Mouse (Mus musculus) erythroblast, embryonic 14.5 days (primary cell): ENCODE data around the gene Mrpl46. TPM values are rescaled to one million over a fixed set of nuclear protein-coding genes. Genes with fewer than 3 reads are reported as not detected.

ENCODE experiments used
- H3K27me3 ChIP-seq: 2 replicates; pipeline ENCODE4 v1.6.1; 2012; ENCODE audit warnings: inconsistent platforms; ENCODE audit not compliant: control insufficient read depth
- H3K36me3 ChIP-seq: 2 replicates; pipeline ENCODE4 v1.6.1; 2012; ENCODE audit warnings: mild to moderate bottlenecking, inconsistent platforms; ENCODE audit not compliant: control insufficient read depth
- H3K4me1 ChIP-seq: 2 replicates; pipeline ENCODE4 v1.6.1; 2012; ENCODE audit warnings: inconsistent platforms; ENCODE audit not compliant: control insufficient read depth
- H3K4me3 ChIP-seq: replicated peaks from 2 replicates; pipeline ENCODE3; 2012; ENCODE audit warnings: moderate library complexity, mild to moderate bottlenecking, inconsistent platforms
- H3K9me3 ChIP-seq: 2 replicates; pipeline ENCODE4 v1.6.1; 2012; ENCODE audit warnings: low read length, inconsistent platforms, mixed read lengths; ENCODE audit not compliant: control insufficient read depth
- GATA1 ChIP-seq: IDR thresholded peaks from 2 replicates; pipeline ENCODE4 v1.6.1; 2012; ENCODE audit warnings: low read length, inconsistent platforms, mixed read lengths
- TAL1 ChIP-seq: IDR thresholded peaks from 3 replicates; pipeline ENCODE4 v1.6.1; 2012; ENCODE audit warnings: low read length, inconsistent platforms, mixed read lengths
- polyA plus RNA-seq: library from polyadenylated mRNA; stranded (reverse); fragments of >175 nt; gene quantifications from 2 replicates; pipeline ENCODE4 v1.2.3, GENCODE M21; 2012

Mrpl46 gene
- polyA plus RNA-seq = 1.5 and 1.8 TPM in 2 replicates

DNA sequence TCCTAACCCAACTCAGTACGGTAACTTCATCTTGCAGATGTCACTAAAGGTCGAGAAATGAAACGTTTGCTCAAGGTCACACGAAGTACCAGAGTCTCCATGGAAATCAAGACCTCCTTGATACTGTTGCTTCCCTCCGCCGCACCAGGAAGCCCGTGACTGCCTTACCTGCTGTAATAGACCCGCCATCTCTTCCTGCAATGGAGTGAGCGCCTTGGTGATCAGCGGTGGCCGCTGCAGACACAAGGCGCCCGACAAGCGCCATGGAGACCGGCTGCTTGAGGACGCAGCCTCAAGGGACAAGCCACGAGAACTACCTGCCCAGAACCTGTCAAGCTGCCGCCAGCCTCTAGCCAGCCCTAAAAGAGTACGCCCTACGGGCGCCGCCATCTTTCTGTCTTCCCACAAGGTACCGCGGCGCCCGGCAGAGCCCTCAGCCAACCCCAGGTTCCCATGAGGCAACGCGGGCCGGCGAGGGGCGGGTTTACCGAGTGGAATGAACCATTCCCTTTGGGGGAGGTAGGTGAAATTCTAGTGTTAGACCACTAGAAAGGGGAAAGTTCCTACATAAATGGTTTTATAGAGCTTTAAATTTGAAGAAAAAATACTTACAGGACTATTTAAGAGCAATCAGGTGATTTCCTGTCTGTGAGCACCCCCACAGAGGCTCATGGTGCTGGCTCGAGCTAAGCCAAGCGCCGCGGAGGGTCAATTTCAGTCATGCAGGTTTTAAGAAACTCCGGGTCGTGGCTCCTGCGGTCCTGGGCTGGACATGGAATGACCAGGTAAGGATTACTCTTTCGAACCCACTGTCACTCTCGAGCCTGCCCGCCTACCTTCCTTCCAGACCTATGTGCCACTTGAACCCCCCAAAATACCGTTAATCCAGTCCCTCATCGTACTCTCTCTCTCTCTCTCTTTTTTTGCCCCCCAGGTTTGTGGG lies at the start of gene Mrpl46, which contains the start of gene Mrps11:
TSS of gene Mrpl46 (minus strand) at position 893 of the 943 bp plus-strand sequence.
TSS of gene Mrps11 (plus strand) at position 481 of the 943 bp plus-strand sequence.
- H3K36me3 ChIP-seq = peaks cover 66% of the 10 kb centered on the region
- H3K9me3 ChIP-seq = no peaks in the 10 kb centered on the region
- no peaks in the 10 kb centered on the region for H3K27me3 ChIP-seq
- TF ChIP-seq GATA1 (no peak), TAL1 (no peak)
- H3K4me3 ChIP-seq = peak within 1 kb of the TSS; percentile 72
- H3K4me1 ChIP-seq = peaks cover 39% of the 10 kb centered on the region

DNA sequence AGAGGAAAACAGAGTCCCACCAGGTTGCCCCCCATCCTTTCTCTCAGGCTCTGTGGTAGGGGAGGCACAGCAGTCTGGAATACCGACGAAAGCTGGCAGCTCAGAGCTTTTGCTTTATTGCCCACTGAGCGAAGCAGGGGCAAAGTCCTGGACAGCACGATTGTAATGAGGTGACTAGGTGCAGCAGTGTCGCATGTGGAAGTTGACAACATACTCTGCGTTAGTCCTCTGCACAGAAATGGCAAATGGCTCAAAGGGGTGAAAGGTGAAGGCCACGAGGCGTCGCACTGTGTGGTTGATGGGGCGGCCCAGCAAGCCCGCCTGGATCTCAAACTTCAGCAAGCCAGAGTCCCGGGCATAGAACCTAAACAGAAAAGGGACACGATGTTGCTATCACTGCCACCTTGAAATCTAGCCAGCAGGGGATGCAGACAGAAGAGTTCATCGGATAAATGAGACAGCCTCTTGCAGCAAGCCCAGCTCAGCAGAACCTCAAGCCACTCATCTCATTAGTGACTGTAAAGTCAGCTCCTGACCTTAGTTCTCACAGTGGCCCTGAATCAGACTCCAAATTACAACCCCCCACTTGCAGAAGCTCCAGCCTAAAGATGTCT lies 44.5 kb upstream of the Mrpl46 start:
- H3K36me3 ChIP-seq = peaks cover 68% of the 10 kb centered on the region
- no peak for TF ChIP-seq TAL1

DNA sequence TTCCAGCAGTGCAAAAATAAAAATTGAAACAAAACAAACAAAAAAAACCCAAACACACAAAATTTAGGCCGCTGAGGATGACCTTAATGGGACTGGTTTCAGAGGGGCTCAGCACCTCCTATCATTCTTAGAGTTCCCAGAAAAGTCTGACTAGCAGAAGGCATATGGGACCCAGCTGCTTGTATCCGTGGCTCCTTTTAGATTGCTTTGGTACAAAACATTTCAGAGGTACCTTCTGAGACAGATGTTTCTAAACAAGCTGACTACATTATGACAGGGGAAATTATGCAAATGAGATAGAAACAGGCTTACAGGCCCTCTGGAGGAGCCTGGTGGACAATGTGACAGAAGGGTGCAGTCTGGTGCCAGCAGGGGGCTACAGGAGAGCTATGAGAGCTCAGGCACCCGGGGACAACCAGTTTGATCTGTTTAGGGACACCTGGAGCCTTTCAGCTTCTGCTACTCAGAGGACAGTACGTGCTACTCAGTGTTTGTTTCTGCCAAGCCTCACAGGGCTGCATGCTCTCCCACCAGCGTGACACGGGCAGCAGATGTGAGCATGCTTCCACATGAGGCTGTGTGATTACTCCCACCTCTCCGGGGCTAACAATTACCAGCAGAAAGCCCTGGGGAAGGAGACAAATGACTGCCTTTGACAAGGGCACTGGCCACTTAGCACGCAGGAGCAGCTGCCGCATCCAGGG lies 43.5 kb upstream of the Mrpl46 start:
- Histone ChIP-seq H3K4me3 (no peak overlapping the region), H3K9me3 (no peaks in the 10 kb centered on the region), H3K27me3 (no peaks in the 10 kb centered on the region), H3K4me1 (no peaks in the 10 kb centered on the region), H3K36me3 (peaks cover 68% of the 10 kb centered on the region)
- TF ChIP-seq GATA1 (no peak), TAL1 (no peak)

More for the DNA sequence above, 44.5 kb upstream of the Mrpl46 start:
- Histone ChIP-seq H3K27me3 (no peaks in the 10 kb centered on the region), H3K4me1 (no peaks in the 10 kb centered on the region), H3K9me3 (no peaks in the 10 kb centered on the region), H3K4me3 (no peak overlapping the region)

DNA sequence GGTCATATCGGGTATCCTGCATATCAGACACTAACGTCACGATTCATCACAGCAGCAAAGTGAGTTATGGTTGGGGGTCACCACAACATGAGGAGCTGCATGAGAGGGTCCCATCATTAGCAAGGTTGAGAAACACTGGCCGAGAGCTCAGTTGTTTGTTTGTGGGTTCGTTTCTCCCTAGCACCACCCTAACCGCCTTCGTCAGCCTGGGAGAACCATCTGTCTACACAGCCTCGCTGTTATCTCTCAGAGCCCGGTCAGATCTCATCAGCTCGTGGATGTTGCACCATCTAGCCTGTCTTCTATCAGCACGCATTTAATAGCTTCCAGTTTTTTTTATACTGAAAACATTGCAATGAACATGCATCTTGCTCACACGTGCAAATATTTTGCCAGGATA lies 35.0 kb upstream of the Mrpl46 start:
- no peak overlapping the region for H3K4me3 ChIP-seq
- no peaks in the 10 kb centered on the region for H3K9me3 ChIP-seq
- no peaks in the 10 kb centered on the region for H3K27me3 ChIP-seq
- TF ChIP-seq GATA1 (no peak), TAL1 (no peak)
- H3K36me3 ChIP-seq = peaks cover 10% of the 10 kb centered on the region
- peaks cover 9% of the 10 kb centered on the region for H3K4me1 ChIP-seq

DNA sequence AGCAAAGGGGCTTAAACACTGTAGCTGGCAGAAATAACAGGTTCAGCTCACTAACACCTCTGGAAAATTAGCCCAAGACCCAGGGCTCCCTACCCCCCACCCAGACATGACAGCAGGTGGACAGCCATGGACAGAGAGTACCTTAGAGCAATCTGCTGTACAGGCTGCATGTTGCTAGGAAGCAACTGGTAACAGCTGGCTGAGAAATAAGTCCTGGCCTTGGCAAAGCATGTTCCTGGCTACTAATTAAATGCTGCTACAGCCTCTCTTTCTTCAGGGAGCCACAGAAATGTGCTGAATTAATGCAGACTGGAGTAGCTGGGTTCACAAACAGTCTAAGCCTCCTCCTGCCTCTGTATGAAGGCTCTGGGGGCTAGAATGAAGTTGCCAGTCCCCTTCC lies 31.4 kb upstream of the Mrpl46 start:
- Histone ChIP-seq H3K4me1 (peaks cover 9% of the 10 kb centered on the region), H3K27me3 (no peaks in the 10 kb centered on the region), H3K9me3 (no peaks in the 10 kb centered on the region), H3K4me3 (no peak overlapping the region), H3K36me3 (no peaks in the 10 kb centered on the region)
- TF ChIP-seq TAL1 (no peak), GATA1 (no peak)

DNA sequence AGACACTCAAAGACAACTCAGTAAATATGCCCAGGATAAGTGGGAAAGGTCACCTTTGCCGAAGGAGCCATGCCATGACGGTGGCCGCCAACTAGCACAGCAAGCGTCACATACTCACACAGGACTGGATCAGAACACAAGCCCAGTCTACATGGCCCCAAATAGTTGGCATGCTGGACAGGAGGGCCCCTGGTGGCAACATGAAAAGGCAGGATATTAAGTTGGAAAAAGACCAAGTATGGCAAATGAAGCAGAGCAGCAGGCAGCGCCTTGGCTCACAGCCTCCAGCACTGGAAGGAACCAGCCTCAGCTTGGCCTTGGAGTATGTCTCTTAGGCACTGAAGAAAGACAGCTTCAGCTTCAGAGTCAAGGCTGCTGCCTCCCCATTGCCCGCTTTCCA lies 30.5 kb upstream of the Mrpl46 start:
- H3K36me3 ChIP-seq = no peaks in the 10 kb centered on the region
- peaks cover 12% of the 10 kb centered on the region for H3K4me1 ChIP-seq
- H3K27me3 ChIP-seq = no peaks in the 10 kb centered on the region
- H3K9me3 ChIP-seq = no peaks in the 10 kb centered on the region
- H3K4me3 ChIP-seq = no peak overlapping the region
- no peak for TF ChIP-seq TAL1
- TF ChIP-seq GATA1 = no peak

DNA sequence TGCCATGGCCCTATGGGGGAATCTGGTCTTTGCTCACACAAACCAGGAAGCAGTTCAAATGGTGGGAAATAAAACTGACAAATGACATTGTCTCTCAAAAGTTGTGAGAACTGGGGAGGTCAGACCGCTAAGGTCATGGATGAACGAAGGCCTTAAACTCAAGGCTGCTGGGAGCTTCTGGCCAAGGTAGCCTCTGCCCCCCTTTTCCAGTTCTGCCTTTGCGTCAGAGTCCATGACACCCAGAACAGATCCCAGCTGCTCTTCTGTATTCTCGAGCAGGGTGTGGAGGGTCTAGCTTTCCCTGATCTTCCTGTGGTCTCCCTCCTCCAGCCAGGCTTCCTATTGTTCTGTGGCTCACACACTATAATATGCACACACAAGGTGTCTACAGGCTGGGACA lies 23.9 kb upstream of the Mrpl46 start:
- Histone ChIP-seq H3K4me1 (peaks cover 15% of the 10 kb centered on the region), H3K27me3 (no peaks in the 10 kb centered on the region), H3K9me3 (no peaks in the 10 kb centered on the region), H3K4me3 (no peak overlapping the region), H3K36me3 (no peaks in the 10 kb centered on the region)
- TF ChIP-seq TAL1 (no peak), GATA1 (no peak)

DNA sequence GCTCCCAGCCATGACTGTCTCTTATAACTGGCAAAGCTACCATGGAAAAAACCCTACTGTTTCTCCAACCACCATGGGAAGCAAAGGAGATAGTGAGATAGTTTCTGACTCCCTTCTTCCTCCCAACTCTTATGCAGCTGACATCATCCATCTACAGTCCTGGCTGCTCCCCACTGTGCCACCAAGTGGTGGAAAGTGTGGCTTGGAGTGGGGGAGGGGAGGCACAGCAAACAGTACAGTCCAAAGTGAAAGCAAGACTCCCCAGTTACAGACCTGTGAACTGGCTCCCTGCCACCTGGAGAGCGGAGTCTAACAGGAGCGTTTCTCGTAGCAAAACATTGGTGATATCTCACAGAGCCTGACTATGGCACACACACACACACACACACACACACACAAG lies 20.5 kb upstream of the Mrpl46 start:
- no peaks in the 10 kb centered on the region for H3K36me3 ChIP-seq
- H3K9me3 ChIP-seq = no peaks in the 10 kb centered on the region
- TF ChIP-seq GATA1 (no peak), TAL1 (no peak)
- peaks cover 46% of the 10 kb centered on the region for H3K4me1 ChIP-seq
- H3K4me3 ChIP-seq = no peak overlapping the region
- no peaks in the 10 kb centered on the region for H3K27me3 ChIP-seq
